Mouse (Mus musculus) myocyte (in vitro differentiated cells): Measurements from ENCODE around the gene Sod2.

Experiments used
- MYOD1 ChIP-seq, 3 experiments: IDR thresholded peaks; one replicate each; pipeline ENCODE4 v1.6.1; 2011; ENCODE audit warnings: control low read depth in 2 of 3, low read depth in 2 of 3, mild to moderate bottlenecking in 2 of 3, moderate library complexity in 1 of 3; ENCODE audit not compliant: insufficient read length in 2 of 3, control insufficient read depth in 1 of 3
- MYOG ChIP-seq, 3 experiments: IDR thresholded peaks; one replicate each; pipeline ENCODE4 v1.6.1; 2011; ENCODE audit warnings: control low read depth in 2 of 3, low read depth in 2 of 3, mild to moderate bottlenecking in 2 of 3; ENCODE audit not compliant: insufficient read length in 2 of 3, control insufficient read depth in 1 of 3, insufficient read depth in 1 of 3
- POLR2A ChIP-seq: IDR thresholded peaks from one replicate; pipeline ENCODE4 v1.6.1; 2011; ENCODE audit warnings: low read depth, mild to moderate bottlenecking, control low read depth, moderate library complexity; ENCODE audit not compliant: insufficient read length
- POLR2AphosphoS2 ChIP-seq: IDR thresholded peaks from one replicate; pipeline ENCODE4 v1.6.1; 2011; ENCODE audit warnings: low read depth, control low read depth; ENCODE audit not compliant: insufficient read length
- USF1 ChIP-seq: IDR thresholded peaks from one replicate; pipeline ENCODE4 v1.6.1; 2011; ENCODE audit warnings: low read depth, mild to moderate bottlenecking, control low read depth, moderate library complexity

GRCm38 (mm10) chr17:13009887-13010286, 3.2 kb downstream of the Sod2 start:
- no peak for TF ChIP-seq POLR2A
- TF ChIP-seq POLR2AphosphoS2: no peak
- no peak for TF ChIP-seq USF1
- no peak for TF ChIP-seq MYOG (IDR thresholded peaks at IDR 0.05; ENCODE audit: control insufficient read depth in 1 of 3, insufficient read depth in 1 of 3, insufficient read length in 2 of 3, low read depth in 2 of 3)
- no peak for TF ChIP-seq MYOD1 (IDR thresholded peaks at IDR 0.05; ENCODE audit: control insufficient read depth in 1 of 3, insufficient read length in 2 of 3, low read depth in 2 of 3)
